Comparison of ENCODE assay signal across 7 mouse cellular contexts in genomic region chr1:178496841-178497240, GRCm38 (mm10). TPM values are rescaled to one million over a fixed set of nuclear protein-coding genes. Genes with fewer than 3 reads are reported as not detected.
DNase-seq lines count a peak whose midpoint lies in the region; TF ChIP-seq lines count a peak whose summit lies in the region.

No protein-coding gene starts in this region.

- peak; percentile 76 for TF ChIP-seq CTCF in layer of hippocampus, adult 2 months (conservative IDR thresholded peaks at IDR 0.05)
- peak; percentile 55; the same call in 1 of the 2 replicates for TF ChIP-seq CTCF in testis, adult 2 months (IDR thresholded peaks at IDR 0.05; ENCODE audit: control insufficient read depth, insufficient read depth, insufficient replicate concordance, low read depth, low read length)

- TF ChIP-seq POLR2A in testis, adult 2 months (IDR thresholded peaks at IDR 0.05; ENCODE audit: control insufficient read depth, low read depth, low read length) = no peak

- no peaks in the 10 kb centered on the region for H3K4me1 ChIP-seq in testis, adult 2 months (ENCODE audit: control insufficient read depth, insufficient read depth, low read length)
- H3K4me1 ChIP-seq in hindbrain, embryonic 10.5 days (replicated peaks) = no peaks in the 10 kb centered on the region

- 68% methylated on average over 1 of the region's 1 CpGs for WGBS in hindbrain, embryonic 10.5 days

- H3K9me3 ChIP-seq in hindbrain, embryonic 10.5 days = no peaks in the 10 kb centered on the region

- no peaks in the 10 kb centered on the region for H3K36me3 ChIP-seq in testis, adult 2 months (ENCODE audit: control insufficient read depth, insufficient read depth, low read length)
- no peaks in the 10 kb centered on the region for H3K36me3 ChIP-seq in hindbrain, embryonic 10.5 days

- DNase-seq in layer of hippocampus, adult 2 months (ENCODE audit: low spot score in 2 of 2) = peak; percentile 11 to 44
- no peak for DNase-seq in layer of hippocampus, adult 9-11 months
- peak; percentile 7 for DNase-seq in MEL-GATA-1-ER (ENCODE audit: extremely low read depth, low read depth)
- DNase-seq in brain, adult 2 months (ENCODE audit: low read depth, low spot score) = peak; percentile 48
- peak; percentile 3 to 54 for DNase-seq in kidney, postnatal 36 days
- no peak for DNase-seq in hindbrain, embryonic 10.5 days (ENCODE audit: low spot score)

- no peaks in the 10 kb centered on the region for H3K27me3 ChIP-seq in testis, adult 2 months (ENCODE audit: control insufficient read depth, insufficient read depth, low read length)
- H3K27me3 ChIP-seq in hindbrain, embryonic 10.5 days (ENCODE audit: insufficient read depth, poor library complexity, severe bottlenecking) = no peaks in the 10 kb centered on the region

- H3K27ac ChIP-seq in layer of hippocampus, adult 2 months = no peak overlapping the region
- H3K27ac ChIP-seq in testis, adult 2 months (ENCODE audit: control insufficient read depth, insufficient read depth, low read depth, low read length) = no peak overlapping the region
- no peak overlapping the region for H3K27ac ChIP-seq in hindbrain, embryonic 10.5 days

- no peak overlapping the region for H3K4me3 ChIP-seq in layer of hippocampus, adult 2 months
- no peak overlapping the region for H3K4me3 ChIP-seq in testis, adult 2 months (ENCODE audit: control insufficient read depth, low read depth, low read length)
- no peak overlapping the region for H3K4me3 ChIP-seq in hindbrain, embryonic 10.5 days

RNA-seq across cellular contexts. Expression of gene Kif26b, which starts 32.1 kb away (rescaled TPM):
- 10 to 100 TPM; 21.3 to 23.8 TPM for total RNA-seq in layer of hippocampus, adult 2 months (2021)
- polyA plus RNA-seq in testis, adult 2 months (2012; rRNA removed) = 0.25 and 0.43 TPM in 2 replicates
- polyA plus RNA-seq in hindbrain, embryonic 10.5 days (2016; fragmentation: Nextera tagmentation; extraction: Ambion mirVana) = 4.6 and 4.9 TPM in 2 replicates

Comparison
In these comparisons a context has a peak if more than half of its experiments do, and no peak if none do; other contexts are left out.
1. DNase-seq: peak in layer of hippocampus, adult 2 months (2 of 2), MEL-GATA-1-ER (single experiment), brain, adult 2 months (single experiment) and kidney, postnatal 36 days (2 of 2); none in layer of hippocampus, adult 9-11 months (single experiment) and hindbrain, embryonic 10.5 days (single experiment).